Mouse (Mus musculus) kidney, adult 9 months (tissue): ENCODE results near the gene Ebf3.
A peak's percentile ranks its signal among the peaks of the same experiment; 100 is the strongest.

ENCODE experiments used
- DNase-seq: peaks from one replicate; pipeline ENCODE4 v3.0.0; 2022

The Ebf3 gene

DNA sequence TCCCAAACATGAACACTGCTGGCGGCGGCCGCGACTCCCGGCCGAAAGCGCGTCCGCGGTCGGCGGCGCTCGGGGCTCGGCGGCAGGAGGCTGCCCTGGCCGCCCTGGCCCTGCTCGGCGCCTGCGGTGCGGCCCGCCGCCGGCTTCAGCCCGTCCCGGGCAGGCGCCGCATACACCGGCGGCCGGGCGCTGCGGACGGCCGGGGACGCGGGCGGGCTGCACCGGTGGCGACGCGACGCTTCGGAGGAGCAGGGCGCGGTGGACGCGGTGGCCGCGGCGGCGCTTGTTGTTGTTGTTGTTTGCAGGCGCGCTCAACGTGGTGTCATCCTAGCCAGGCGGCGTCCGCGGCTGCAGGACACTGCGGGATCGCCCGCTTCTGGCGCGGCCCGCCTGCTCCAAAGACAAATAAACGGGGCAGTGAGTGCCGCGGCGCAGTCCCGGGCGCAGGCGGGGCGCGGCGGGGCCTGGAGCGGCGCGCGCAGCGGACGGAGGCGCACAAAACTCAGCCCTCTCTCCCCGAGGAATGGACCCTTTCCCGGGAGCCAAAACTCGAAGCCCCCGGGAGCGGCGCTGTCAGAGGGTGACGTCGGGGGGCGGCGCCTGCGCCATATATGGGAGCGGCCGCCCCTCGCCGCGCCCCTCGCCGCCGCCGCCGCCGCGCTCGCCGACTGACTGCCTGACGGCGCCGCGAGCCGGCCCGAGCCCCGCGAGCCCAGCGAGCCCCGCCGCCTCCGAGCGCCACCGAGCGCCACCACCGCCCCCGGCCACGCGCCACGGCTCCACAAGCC lies at the start of gene Ebf3:
TSS of gene Ebf3 (minus strand) at position 542 of the 788 bp plus-strand sequence.
- peak; percentile 55 for DNase-seq

DNA sequence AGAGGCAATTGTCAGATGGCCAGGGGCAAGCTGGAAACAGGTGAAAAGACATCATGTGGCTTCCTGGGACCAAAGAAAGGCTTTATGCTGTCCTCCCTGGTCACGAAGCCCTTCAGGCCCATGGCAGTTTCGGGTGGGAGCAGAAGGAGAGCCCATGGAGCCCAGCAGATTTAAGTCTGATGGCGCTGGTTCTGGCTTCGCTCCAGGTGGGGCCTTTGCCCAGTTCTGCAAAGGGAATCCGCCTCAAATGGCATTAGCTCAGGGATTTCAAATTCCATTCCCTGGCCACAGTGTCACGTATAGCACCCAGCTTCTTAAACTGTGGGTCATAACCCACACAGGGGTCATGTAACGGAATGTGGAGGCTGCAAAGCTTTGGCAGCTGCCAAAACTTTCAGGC lies 32.6 kb upstream of the Ebf3 start:
- DNase-seq: no peak

DNA sequence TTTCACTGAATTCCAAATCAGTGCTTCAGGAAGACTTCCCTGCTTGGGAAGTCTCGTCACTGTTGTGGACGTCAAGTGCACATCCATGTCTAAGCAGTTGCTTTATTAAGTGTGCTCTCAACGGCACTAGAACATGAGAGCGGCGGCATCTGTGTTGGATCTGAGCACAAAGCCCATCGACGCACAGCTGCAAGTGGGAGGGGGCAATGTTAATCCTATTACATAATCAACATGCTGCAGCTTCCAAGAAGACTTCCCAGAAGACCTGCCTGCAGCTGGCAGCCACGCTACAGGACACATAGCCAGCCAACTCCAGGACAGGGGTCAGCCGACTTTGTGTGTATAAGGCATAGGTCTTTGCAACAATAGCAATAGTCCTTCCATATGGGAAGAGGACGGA lies 31.8 kb upstream of the Ebf3 start:
- DNase-seq: no peak

DNA sequence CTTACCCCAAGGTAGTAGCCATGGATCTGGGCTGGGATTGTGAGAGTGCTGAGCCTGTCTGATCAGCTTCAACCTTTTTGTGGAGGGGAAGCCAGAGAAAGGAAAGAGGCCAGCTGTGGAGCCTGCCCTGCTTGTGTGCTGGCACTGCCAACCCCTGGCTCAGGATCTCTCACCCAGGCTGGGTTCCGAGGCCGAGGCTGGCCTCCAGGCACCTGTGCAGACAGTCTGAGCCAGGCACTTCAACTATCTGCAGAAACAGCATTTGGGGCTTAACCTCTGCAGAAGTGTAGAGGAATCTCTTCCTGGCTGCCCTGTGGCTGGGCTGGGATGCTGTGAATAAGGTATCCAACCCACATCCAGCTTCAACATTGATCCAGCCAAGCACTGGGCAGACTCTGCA lies 19.7 kb upstream of the Ebf3 start:
- DNase-seq: no peak

DNA sequence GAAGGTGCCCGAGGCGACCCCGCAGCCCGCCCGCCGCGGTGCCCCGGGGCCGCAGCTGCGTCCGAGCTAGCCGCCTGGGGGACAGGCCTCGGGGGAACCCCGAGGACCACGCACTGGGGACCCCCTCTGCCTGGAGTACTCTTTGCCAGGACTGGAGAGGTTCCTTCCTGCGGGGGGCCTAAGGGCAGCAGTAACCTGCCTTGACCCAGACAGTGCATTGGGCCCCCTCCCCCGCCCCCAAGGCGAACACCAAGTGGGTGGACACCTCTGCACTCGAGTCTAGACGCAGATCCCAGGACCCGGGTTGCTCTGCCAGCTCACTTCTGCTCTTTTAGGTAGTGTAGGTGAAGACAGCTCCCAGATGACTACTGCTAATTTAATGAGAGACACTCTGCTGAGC lies 8.7 kb upstream of the Ebf3 start:
- DNase-seq: no peak

DNA sequence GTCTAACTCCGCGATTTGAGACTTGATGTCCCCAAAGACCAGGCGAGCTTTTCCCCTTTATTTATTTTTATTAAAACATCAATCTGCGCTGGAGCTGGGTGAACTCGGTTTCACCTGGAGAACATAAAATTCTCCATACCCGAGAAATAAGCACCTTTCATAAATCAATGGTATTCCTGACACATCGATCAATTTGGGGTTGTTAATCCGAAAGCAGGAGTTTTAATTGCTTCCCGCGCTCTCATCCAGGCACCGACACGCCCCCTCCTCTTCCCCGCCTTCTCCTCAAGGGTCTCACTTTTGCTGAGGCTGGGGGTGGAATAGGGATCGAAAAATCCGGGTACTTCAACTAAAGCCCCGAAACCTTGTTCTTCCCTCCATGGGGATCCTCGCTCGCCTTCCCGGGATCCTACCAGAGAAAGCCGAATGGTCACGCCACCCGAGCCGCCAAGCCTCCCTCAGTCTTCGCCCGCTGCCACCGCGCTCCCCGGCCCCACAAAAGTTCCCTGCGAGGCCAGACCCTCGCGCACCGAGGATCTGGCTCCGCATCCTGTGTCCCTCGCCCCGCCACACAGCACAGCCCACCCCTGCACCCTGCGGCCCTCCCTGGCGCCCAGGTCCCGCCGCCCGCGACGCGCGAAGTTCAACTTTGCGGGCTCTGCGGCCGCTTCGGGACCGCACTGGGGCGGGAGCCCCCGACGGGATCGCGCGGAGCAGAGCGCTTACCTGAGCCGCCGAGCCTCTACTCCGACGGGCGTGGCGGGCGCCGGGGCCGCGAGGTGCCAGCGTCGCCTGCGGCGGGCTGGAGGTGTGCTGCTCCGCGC lies 7.9 kb upstream of the Ebf3 start:
- no peak for DNase-seq

DNA sequence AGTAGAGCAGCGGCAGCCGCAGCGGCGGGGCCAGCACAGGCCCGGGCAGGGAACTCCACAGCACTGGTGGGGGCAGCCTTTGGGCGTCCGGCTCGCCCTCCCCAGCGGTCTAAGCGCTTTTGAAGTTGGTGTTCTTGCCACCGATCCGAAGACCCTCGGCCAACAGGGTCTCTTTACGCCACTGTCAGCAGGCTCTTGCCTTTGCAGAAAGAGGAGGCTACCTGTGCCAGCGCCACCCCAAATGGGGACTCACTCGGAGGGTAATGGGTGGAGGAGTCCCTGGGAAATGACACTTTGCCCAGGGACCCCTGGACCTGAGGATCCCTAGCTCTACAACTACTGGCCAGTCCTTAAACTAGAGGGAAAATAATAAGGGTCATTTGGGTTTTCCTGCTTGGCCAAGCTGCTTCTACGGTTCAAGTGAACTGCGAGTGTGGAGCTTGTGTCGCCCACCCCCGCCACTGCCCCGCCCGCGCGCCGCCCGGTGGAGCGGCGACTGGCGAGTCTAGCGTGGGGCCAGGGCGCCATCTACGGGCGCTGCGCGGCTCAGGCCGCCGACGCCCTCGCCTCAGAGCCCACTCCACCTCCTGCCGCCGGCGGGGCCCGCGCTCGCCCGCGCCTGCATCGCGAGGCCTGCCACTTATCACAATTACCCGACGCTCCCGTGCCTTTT lies 7.0 kb upstream of the Ebf3 start:
- DNase-seq: no peak

DNA sequence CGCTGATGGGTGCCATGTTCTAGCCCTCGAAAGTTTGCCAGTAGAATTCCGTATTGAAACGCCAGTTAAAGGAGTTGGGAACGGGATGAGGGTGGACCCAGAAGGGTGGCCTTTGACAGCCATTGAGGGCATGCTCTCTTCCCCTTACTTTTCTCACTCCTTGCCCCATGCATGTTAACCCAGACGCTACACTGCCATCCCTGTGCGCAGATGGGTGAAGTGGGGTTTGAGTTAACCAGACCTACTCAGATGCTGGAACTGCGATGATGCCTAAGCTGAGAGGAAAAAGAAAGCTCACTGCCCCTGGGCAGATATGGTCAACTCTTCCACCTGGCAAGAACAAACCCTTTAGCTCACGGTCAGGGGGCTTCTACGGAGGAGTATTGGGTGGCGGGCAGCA lies 6.1 kb upstream of the Ebf3 start:
- no peak for DNase-seq

DNA sequence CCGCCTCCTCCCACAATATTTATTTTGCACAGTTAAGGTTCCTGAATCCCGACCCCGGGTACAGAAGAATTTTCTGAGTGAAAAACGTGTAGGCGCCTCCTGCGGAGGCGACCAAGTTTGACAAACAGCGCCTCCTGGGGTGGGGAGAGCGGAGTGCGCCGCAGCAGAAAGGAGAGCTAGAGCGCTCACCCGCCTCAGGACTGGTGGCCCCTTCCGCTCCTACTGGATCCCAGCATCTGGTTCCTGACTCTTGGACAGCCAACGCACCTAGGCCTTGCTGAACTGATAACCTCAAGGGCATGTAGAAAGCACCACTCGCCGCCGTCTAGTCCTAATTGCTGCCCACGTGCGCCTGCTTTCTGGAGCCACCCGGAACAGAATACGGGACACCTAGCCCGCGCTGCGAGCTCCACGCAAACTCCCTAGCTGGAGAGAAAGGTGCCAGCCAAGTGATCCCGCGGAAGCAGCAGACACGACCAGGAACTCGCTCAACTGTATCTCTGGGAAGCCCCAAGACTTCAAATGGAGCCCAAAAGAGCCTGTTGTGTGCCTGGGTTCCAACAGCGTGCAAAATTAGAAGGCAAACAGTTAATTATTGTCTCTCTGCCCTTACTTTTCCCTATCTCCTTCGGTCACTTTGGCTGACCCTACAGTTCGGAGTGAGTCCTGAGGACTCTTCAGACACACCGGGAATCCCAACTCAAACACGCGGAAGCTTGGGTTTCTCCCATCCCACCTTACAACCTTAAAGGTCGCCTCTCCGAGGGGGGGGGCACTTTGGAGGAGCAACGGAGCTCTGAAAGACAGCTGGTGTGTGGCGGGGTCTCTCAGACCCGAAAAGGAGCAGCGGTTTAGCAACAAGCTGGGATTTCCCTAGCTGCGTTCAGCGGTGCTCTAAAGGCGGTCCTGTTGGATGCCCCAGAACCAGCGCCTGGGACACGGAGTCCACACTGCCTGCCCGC lies 5.0 kb upstream of the Ebf3 start:
- no peak for DNase-seq

DNA sequence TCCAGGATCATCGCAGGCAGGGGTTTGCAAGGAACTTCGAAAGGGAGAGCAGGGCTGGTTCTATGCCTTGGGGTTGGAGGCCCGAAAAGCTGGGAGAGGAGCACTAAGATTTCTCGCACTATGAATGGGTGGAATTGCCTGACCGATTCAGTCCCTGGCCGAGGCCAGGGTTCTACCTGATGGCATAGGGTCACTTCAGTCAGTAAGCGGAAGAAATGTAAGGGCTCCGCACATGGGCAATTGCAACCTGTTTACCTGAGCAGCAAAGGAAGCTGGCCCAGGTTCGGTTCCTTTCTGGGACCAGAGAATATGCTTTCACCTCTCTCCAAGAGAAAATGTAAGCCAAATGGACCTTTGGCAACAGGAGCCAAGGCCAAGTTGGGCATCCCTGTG lies 4.1 kb upstream of the Ebf3 start:
- DNase-seq: no peak

DNA sequence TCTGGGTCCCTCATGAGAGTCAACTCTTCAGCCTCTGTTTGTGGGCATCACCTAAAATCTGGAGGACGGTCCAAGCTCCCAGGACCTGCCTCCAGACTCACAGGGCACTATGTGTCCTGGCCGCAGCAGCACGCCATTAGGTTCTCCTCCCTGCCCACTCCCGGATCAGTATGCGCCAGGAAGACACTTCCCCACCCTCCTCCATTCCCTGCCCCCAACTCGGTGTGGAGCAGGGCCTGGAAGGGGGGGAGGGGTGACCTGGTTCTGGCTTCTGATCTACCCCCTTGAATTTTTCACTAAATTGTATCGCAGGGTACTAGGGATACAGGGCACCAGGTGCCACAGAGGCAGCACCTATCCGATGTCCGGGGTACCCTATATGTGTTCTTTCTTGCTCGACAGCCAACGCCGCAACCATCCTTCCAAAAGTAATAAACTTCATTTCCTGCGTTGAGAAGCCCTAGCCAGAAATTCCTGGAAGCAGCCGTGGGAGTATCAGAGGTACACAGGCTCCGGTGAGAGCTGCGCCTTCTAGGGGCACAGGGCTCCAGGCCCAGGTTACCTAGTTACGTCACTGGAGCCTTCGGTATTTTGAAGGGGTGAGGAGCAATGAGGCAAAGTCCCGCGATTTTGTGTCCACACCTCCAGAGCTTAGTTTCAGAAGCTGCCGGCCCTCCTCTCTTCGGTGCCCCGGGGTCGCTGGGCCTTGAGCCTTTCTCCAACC lies 3.6 kb upstream of the Ebf3 start:
- no peak for DNase-seq

DNA sequence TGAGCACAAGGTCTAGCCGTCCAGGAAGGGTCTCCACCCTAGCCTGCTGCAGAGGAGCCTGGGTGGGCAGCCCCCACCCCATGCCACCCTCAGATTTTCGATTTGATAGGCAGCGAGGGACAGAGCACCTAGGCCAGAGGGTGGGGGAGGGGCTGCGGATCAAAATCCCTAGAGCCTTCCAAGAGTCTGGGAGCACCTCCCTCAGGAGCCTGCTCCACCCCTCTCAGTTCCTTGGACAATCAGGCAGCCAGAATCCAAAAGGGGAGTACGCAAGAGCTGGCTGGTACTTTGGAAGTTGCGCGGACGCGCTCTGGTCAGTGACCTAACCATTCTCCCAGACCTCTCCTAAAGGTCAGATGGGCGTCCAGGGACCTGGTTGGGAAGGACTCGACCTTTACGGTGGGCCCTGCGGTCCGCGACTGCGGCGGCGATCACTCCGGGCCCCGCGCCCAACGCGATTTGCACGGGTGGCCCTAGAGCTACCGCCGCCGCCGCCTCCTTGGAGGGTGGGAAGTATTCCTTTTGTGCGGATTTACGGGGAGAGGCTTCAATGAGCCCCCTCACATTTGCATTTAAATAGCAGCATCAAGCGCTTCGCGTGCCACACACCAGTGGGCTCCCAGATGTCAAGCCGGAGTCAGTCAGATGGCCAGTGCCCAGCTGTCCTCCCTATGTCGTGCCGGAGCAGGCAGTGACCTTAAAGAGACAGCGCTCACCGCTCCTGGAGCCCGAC lies 2.8 kb upstream of the Ebf3 start:
- no peak for DNase-seq

DNA sequence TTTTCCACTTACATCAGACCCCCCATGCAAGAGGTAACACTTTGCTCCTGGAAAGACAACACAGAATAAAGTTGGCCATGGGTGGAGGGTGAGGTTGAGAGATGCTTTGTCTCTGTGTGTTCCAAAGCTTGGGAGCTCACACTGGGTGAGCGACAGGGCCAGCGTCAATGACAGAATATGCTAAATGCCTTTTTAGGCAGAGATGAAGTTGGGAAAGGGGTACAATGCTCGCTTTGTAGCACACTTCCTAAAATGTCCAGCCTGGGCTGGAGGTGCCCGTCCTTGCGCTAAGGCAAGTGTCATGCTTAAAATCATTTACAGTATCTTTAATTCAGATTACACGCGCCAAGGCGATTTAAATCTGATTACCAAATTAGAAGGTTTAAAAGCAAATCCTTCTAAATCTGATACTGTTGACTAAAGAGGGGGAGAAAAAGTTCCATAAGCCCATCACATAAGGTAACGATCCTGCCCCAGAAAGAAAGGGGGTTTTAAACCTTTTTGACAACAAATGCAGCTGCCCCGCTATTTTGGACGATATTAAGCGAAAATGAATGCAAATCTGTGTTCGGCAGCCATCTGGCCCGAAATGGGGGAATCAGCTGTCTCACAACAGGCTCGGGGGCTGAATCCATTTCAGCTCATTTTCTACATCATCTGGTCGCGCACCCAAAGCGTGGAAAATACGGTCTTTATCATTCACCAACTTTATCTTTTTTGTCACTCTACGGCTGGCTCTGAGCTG lies 2.1 kb upstream of the Ebf3 start:
- DNase-seq: no peak

DNA sequence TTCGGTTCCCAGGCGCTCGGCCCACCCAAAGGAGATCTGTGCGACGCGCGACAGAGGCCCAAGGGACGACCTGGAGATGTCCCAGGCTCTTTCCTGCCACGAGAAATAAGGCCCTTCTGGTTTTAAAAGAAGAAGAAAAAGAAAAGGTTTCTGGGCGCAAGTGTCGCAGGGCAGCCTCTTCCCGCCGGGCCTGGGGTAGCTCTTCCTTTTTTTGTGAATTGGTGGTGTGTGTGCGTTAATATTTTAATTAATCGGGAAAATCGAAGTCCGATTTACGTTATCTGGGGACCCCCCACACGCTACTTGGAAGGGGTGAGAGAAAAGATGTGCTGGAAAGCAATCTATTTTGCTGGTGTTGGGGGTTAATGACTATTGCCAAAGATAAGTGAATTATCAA lies 1.3 kb upstream of the Ebf3 start:
- no peak for DNase-seq

DNA sequence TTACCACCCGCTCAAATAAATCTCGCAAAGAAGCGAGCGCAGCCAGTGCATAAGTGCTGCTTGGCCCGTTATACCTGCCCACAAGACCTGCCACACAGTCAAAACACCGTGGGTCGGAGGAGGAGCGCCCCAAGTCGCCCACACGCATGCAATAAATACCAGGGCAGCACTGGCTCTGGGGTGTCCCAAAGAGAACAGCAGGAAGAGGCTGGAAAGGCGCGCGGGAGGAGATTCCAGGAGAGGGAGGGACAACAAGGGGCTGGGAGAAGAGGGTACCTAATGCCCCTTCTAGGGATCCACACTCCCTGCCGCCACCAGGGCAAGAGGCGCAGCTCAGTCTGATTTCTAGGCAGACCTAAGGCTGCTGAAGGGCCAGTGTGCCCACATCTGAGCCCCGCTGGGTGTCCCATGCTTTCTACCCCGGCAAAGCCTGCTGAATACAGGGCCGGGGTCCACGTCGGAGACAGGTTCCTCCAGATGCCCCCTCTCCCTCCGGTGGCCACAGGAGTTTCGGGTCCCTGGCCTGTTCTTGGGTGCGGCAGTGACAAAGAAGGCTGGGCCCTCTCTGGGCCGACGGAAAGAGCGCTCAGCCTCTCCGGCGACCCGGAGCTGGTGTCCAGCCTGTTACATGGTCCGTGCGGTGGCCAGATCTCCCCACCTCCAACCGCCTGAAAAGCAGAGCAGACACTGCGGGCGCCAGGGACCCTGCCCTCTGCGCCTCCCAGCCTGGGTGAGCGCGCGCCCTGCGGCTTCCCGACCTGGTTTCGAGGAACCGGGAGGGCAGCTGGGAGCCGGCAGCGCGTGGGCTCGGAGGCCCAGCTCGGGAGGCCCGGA lies 682 bp upstream of the Ebf3 start:
- DNase-seq: no peak

DNA sequence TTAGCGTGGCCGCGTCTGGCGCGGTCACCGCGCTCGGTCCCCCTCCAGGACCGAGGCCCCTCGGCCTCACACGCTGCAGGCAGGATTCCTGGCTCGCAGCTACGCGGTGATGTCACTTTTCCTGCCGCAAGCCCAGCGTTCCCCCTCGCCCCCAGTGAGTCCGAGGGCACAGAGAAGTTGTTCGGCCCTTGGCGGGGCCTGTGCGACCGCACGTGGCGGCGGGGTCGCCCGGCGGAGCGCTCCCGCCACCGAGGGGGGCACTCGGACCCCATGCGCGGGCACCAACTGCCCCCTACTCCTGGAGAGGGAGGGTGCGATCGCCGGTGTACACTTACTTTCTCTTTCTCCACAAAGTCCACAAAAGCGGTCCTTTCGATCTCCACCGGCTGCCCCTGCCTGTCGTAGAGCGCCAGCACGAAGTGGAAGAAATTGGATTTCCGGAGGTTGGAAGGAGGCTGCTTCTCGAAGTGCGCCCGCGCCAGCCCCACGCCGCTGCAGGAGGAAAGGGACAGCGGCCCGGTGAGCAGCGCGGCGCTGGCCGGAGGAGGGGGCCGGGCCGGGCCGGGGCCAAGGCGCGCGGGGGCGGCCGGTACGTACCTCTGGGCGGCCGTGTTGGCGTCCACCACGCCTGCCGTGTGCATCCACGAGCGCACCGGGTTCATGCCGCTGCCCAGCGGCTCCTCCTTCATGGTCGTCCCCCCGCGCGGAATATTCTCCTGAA lies 902 bp downstream of the Ebf3 start:
- DNase-seq: no peak

DNA sequence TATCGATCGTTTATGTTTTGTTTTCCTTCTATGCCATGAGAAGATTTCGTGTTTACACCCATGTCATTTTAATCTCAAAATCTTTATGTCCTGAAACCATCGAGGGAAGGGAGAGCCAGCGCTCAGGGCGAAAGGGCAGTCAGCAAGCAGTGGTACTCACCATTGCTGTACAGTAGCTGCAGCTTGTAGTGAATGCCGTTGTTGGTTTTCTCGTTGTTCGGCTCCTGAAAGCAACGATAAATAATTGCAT lies 1.4 kb downstream of the Ebf3 start:
- no peak for DNase-seq

DNA sequence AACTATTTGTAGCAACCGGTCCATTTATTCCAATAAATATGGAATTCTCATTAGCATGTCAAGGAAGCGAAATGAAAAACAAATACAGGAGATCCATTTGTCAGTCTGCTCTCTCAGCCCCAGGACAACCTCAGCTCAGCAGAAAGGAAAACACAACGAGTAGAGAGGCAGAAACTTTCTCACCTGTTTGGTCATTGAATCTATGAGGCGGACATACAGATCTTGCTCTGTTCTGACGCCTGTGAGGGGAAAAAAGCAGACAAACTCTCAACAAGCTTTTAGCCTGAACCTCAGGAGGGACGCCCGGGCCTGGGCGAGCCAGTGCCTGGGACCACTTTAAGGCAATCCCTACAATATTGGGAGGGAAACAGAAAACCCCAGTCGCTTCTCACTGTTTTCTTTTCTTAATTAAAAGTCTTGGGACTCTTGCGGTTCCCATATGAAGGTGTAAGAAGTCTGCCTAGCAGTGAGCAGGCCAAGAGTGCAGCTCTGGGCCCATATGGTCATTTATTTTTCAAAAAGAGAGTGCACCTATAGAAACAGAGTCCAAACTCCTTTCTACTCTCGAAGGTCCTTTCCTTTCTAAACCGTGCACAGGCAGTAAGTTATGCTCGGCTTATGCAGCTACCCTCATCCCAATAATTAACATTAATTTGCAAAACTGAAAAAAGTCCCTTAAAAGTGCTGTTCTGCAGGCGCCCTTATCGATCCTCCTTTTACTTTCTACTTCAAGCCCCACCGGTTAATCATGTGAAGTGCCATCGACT lies 1.9 kb downstream of the Ebf3 start:
- DNase-seq: no peak
